Mouse (Mus musculus): ENCODE data around the gene Wnt10b.
"Not testable (repeated sequence)": the region's sequence is repeated elsewhere in the genome, so short reads cannot be mapped to it uniquely, and the experiment has no call there.

Gene Wnt10b

GRCm38 (mm10) chr15:98776280-98777004, 1.5 kb downstream of the Wnt10b start:
- intact Hi-C loops (cut with DNase I) = no loop called here

- intact Hi-C loops (cut with DNase I) = no loop called here
Observed at GRCm38 (mm10) chr15:98775533-98775932, 2.4 kb downstream of the Wnt10b start.

GRCm38 (mm10) chr15:98774096-98774495, 3.9 kb downstream of the Wnt10b start:
- intact Hi-C loops (cut with DNase I) = no loop called here

DNA sequence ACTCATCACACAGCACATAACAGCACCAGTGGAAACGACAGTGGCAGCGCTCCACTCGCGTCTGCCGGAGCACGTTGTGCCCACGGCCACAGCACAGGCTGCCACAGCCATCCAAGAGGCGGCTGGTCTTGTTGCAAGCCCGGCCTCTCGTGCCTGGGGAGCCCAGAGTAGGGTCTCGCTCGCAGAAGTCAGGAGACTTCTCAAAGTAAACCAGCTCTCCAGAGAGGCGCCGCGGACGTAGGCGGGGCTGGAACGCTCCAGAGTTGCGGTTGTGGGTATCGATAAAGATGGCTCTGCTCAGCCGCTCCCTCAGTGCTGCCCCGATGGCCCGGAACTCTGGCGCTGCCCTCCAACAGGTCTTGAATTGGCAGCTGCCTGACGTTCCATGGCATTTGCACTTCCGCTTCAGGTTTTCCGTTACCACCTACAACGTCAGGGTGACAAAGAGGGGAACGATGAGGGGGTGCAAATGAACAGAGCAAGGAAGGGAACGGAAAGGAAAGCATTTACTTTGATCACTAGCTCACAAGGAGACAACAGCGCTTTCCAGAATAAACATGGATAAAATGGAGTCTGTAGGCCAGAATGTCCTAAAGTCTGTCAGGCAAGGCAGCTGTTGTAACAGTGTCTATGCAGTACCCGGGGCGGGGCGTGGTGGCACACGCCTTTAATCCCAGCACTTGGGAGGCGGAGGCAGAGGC, 5.3 kb downstream of the Wnt10b start:
- intact Hi-C loops (cut with DNase I) = no loop called here

- intact Hi-C loops (cut with DNase I) = no loop called here
Observed at GRCm38 (mm10) chr15:98771813-98772425, 6.0 kb downstream of the Wnt10b start.

- intact Hi-C loops (cut with DNase I) = loop anchor here (5.0 kb wide), 1 partner anchor 34 kb away; no protein-coding TSS in a partner anchor
Observed at GRCm38 (mm10) chr15:98768259-98768658, 9.7 kb downstream of the Wnt10b start.

DNA sequence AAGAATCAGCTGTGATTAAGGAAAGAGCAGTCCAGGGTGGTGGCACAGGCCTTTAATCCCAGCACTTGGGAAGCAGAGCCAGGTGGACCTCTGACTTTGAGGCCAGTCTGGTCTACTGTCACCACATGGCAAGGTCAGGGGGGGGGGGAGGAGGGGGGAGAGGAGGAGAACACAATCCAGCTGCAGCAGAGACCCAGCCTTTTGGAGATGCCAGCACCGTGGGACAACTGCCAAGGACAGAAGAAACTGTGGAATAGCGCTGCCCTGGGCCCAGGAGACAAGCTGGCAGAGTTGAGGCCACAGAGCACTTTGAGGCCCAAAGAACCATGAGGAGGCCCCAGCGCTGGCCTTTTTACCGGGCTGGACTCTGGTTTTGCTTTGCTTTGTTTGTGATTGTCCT, 12.0 kb downstream of the Wnt10b start:
- intact Hi-C loops (cut with DNase I) = loop anchor here (5.0 kb wide), 1 partner anchor 36 kb away; no protein-coding TSS in a partner anchor

GRCm38 (mm10) chr15:98762670-98763529, 15.1 kb downstream of the Wnt10b start, which contains the start of gene Arf3:
Gene Arf3 (minus strand): TSS chr15:98763214.
- intact Hi-C loops (cut with DNase I) = no loop called here

- intact Hi-C loops (cut with DNase I) = no loop called here
Observed at GRCm38 (mm10) chr15:98762201-98762621, 15.7 kb downstream of the Wnt10b start.

DNA sequence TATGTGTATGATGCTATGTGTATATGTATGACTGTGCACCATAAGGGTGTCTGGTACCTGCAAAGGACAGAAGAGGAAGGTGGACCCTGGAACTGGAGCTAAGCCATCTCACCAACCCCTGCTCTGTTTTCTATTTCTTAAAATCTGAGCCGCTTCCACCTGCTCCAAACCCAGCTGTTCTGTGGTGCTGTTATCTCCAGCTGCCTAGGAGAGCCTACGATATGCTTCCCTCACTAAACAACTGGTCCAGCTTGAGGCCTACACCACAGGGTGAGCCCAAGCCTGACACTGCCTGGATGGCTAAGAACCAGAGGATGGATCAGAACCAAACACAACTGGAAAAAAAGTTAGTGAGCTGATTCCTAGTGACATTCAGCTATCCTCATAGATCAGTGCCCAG, 23.8 kb downstream of the Wnt10b start:
- intact Hi-C loops (cut with DNase I) = no loop called here

GRCm38 (mm10) chr15:98753021-98753423, 24.9 kb downstream of the Wnt10b start:
- intact Hi-C loops (cut with DNase I) = no loop called here

GRCm38 (mm10) chr15:98749093-98749492, 28.9 kb downstream of the Wnt10b start:
- intact Hi-C loops (cut with DNase I) = no loop called here

GRCm38 (mm10) chr15:98747296-98747695, 30.7 kb downstream of the Wnt10b start:
- intact Hi-C loops (cut with DNase I) = no loop called here

- intact Hi-C loops (cut with DNase I) = no loop called here
Observed at GRCm38 (mm10) chr15:98746344-98746965, 31.5 kb downstream of the Wnt10b start.

DNA sequence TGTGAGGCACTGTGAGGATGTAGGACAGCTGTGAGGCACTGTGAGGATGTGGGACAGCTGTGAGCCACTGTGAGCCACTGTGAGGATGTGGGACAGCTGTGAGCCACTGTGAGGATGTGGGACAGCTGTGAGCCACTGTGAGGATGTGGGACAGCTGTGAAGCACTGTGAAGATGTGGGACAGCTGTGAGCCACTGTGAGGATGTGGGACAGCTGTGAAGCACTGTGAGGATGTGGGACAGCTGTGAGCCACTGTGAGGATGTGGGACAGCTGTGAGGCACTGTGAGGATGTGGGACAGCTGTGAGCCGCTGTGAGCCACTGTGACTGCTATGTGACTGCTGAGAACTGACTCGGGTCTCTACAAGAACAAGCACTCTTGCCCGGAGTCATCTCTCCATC, 34.1 kb downstream of the Wnt10b start:
- intact Hi-C loops (cut with DNase I) = not testable (repeated sequence)

DNA sequence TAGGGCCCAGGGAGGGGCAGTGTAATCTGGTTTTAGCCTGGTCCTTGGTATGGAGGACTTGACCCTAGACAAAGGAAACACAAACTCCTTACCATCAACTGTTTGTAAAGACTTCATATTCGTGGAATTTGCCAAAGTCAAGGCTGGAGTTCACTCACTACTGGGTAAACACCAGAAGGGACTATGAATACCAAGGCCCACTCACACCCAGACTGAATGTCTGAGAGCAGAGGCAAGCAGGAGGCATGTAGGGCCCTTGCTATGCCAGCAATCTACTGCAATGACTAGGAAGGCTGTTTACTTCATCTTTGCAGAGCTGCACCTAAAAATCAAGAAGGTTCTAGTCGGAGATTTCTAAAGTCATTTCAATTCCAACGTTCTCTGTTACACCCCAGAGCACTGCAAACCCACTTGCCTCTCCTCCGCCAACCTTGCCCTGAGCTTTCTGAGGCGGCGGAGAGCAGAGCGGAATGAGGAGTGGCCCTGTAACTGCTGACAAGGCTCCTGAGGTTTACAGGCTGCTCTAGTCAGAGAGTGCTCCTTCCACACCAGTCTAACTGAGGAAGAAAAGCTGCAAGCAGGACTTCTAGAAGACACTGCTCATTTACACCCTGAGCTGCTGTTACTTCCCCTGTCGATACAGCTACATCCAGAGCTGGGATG, 35.1 kb downstream of the Wnt10b start:
- intact Hi-C loops (cut with DNase I) = no loop called here

DNA sequence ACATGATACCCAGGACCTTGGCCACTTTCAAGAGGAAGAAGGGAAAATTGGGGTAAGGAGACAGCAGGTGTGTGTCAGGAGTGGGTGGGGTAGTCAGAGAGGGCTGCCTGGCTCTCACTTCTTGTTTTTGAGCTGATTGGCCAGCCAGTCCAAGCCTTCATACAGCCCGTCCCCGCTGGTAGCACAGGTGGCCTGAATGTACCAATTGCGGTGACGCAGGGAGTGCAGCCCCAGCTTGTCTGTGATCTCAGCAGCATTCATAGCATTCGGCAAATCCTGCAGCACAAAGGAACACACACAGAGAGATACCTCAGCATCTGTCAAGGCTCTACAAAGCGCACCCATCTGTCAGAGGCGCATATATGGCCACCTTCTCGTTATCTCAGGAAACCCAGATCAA, 37.7 kb downstream of the Wnt10b start:
- intact Hi-C loops (cut with DNase I) = no loop called here

GRCm38 (mm10) chr15:98738796-98739195, 39.2 kb downstream of the Wnt10b start:
- intact Hi-C loops (cut with DNase I) = no loop called here

GRCm38 (mm10) chr15:98737881-98738280, 40.1 kb downstream of the Wnt10b start:
- intact Hi-C loops (cut with DNase I) = no loop called here

DNA sequence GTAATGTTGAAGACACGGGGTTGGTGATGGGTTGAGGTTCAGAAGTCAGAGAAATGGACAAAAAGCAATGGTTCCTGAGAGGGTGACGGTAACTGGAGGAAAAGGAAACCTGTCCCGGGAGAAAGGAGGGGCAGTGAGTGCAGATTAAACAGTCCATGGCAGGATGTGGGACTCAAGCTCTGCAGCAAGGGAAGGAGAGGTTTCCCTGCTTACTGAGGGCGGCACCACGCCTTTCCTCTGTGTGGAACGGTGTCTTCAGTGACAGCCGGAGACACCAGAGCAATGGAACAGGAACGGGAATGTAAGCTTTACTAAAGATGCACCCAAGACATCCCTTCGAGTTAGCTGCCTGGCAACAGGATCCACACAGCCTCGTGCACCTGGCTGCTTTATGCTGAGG, 41.4 kb downstream of the Wnt10b start:
- intact Hi-C loops (cut with DNase I) = no loop called here
